Mouse (Mus musculus) limb, embryonic 10.5 days (tissue): ENCODE measurements around the gene Tirap. TPM values are rescaled to one million over a fixed set of nuclear protein-coding genes. Genes with fewer than 3 reads are reported as not detected.
"Not testable (repeated sequence)": the region's sequence is repeated elsewhere in the genome, so short reads cannot be mapped to it uniquely, and the experiment has no call there.

Experiments
- DNase-seq: peaks from one replicate; pipeline ENCODE4 v3.0.0-alpha.2; 2017; ENCODE audit warnings: low spot score
- H3K27ac ChIP-seq: fragments of 300-500 bp; sonication (generic); 2 replicates; pipeline ENCODE4 v1.5.1; 2016; ENCODE audit warnings: mild to moderate bottlenecking
- H3K27me3 ChIP-seq: fragments of 300-500 bp; sonication (generic); 2 replicates; pipeline ENCODE4 v1.6.1; 2016; ENCODE audit warnings: low read depth, mild to moderate bottlenecking; ENCODE audit not compliant: poor library complexity, severe bottlenecking
- H3K36me3 ChIP-seq: fragments of 300-500 bp; sonication (generic); 2 replicates; pipeline ENCODE4 v1.6.1; 2016; ENCODE audit warnings: mild to moderate bottlenecking, moderate library complexity
- H3K4me1 ChIP-seq: fragments of 300-500 bp; sonication (generic); 2 replicates; pipeline ENCODE4 v1.6.1; 2016
- H3K4me3 ChIP-seq: fragments of 300-500 bp; sonication (generic); 2 replicates; pipeline ENCODE4 v1.5.1; 2016; ENCODE audit warnings: mild to moderate bottlenecking, moderate library complexity
- H3K9me3 ChIP-seq: fragments of 300-500 bp; sonication (generic); replicated peaks from 2 replicates; pipeline ENCODE4 v1.6.1; 2016; ENCODE audit warnings: mild to moderate bottlenecking
- WGBS: fragments of 180-500 bp; shearing (Covaris S2); methylation state at CpG from one replicate; pipeline ENCODE4 v1.1.7; 2016; 5-methylcytosine and 5-hydroxymethylcytosine counted together
- polyA plus RNA-seq: library from polyadenylated mRNA; unstranded; fragments of >200 nt; fragmentation: Nextera tagmentation; extraction: Ambion mirVana; gene quantifications from 2 replicates; pipeline ENCODE4 v1.2.1, GENCODE M21; 2016

Tirap gene
- polyA plus RNA-seq, 1 experiment from 2014 or later: 20.0 TPM

DNA sequence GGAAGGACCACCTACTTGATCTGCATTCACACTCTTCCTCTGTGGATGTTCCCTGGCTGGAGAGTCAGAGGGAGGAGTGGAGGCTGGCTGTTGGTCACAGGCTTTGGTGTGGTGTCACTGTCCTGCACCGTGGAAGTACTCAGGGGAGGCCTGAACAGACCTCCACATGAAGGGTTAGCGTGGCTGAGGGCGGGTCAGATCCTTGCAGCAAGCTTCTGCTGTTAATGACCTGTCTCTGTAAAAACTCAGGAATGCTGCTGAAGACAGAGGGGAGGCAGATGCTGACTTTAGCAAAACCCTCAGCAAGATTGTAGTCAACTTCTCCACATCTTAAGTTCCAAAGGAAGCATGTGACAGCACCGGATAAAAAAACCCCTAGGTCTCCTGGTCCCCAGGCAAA, 43.2 kb downstream of the Tirap start:
- DNase-seq: no peak
- Histone ChIP-seq H3K4me3 (no peak overlapping the region), H3K27me3 (no peaks in the 10 kb centered on the region), H3K27ac (no peak overlapping the region), H3K4me1 (no peaks in the 10 kb centered on the region), H3K9me3 (no peaks in the 10 kb centered on the region; the same call in 1 of the 2 replicates), H3K36me3 (peaks cover 8% of the 10 kb centered on the region)
- WGBS: 65% methylated on average over 4 of the region's 4 CpGs

DNA sequence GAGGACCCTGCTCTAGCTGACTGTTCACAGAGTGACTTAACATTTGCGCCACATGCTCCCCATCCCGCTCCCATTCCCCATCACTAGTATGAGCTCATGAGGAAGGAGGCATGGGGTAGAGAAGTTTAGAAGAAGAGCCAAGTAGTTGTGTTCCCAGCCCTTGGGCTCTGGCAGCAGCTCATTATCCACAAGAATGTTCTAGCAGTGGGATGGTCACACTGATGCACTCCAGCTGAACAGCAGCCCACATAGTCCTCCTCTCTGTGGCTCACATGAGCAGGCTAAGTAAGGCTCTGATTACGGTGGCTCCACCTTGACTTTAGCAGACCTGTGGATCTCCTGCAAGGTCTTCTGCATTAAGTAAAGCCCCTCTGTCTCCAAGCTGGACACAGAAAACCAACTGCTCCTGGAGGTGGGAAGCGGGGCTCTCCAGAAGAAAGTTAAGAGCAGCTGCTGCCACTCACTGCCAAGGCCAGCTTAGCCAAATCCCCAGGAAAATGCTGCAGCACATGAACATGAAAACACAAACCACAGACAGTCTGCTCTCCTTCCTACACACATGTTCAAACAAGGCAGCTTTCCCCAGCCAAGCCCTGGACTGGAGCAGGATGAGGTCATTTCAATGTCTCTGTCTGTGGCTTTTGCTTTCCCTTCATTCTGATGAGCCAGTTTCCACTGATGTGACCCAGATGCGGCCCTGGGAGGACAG, 43.9 kb downstream of the Tirap start:
- 89% methylated on average over 5 of the region's 5 CpGs for WGBS
- no peak for DNase-seq
- H3K27ac ChIP-seq: no peak overlapping the region

DNA sequence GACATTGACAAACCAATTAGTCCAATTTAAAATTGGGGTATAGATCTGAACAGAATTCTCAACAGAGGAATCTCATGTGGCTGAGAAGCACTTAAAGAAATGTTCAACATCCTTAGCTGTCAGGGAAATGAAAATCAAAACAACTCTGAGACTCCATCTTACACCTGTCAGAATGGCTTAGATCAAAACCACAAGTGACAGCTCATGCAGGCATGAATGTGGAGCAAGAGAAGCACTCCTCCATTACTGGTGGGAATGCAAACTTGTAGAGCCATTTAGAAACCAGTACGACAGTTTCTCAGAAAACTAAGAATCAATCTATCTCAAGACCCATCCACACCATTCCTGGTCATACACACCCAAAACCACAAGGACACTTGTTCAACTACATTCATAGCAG, 47.2 kb downstream of the Tirap start:
- H3K9me3 ChIP-seq: no peaks in the 10 kb centered on the region
- peaks cover 8% of the 10 kb centered on the region for H3K36me3 ChIP-seq
- H3K4me1 ChIP-seq: 0 out of 2 replicates have a peak, but pooled peaks cover 2% of the 10 kb centered on the region
- no peaks in the 10 kb centered on the region for H3K27me3 ChIP-seq
- H3K27ac ChIP-seq: no peak overlapping the region
- WGBS: 94% methylated on average over 1 of the region's 1 CpGs
- DNase-seq: no peak
- no peak overlapping the region for H3K4me3 ChIP-seq

More for the DNA sequence above, 43.9 kb downstream of the Tirap start:
- Histone ChIP-seq H3K4me1 (no peaks in the 10 kb centered on the region), H3K4me3 (no peak overlapping the region), H3K9me3 (no peaks in the 10 kb centered on the region; the same call in 1 of the 2 replicates), H3K27me3 (no peaks in the 10 kb centered on the region), H3K36me3 (peaks cover 8% of the 10 kb centered on the region)

DNA sequence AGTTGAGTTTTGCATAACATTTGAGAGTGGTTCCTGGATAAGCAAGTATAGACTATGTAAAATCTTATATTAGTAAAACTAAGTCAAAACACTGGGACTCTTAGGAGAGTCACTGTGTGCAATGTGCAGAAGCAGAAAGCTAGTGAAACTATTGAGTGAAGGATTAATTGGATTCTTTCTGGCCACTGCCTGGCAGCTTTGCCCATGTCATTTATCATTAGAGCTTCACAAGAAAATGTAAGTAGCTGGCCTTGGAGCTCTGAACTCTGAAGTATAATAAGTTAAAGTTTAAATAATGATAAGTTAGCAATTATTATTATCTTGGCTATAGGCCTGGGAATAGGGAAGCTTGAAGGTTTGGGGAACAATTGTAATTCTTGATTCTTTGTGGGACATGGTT, 51.3 kb downstream of the Tirap start:
- H3K36me3 ChIP-seq, H3K9me3 ChIP-seq, H3K27me3 ChIP-seq, H3K4me1 ChIP-seq, H3K4me3 ChIP-seq, H3K27ac ChIP-seq, DNase-seq: not testable (repeated sequence)

DNA sequence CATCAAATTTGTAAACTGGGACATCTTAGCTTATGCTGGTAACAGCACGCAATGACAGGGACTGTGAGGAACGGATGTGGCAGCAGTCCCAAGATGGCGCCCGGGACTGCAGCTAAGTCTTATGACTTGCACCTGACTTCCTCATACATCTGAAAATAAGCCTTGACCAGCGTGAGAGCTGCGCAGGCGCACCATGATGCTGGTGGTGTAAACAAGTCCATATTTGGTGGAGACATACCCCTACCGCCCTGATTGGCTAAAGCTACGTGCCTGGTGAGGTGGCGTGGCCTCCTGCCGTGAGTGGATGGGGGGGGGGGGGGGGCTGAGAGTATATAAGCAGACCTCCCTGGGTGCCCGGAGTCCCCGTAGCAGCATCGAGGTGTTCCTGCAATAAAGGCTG, 52.8 kb downstream of the Tirap start:
- not testable (repeated sequence) for DNase-seq, H3K36me3 ChIP-seq, H3K4me3 ChIP-seq, H3K4me1 ChIP-seq, H3K27me3 ChIP-seq, H3K27ac ChIP-seq, H3K9me3 ChIP-seq
- WGBS: 94% methylated on average over 14 of the region's 14 CpGs

DNA sequence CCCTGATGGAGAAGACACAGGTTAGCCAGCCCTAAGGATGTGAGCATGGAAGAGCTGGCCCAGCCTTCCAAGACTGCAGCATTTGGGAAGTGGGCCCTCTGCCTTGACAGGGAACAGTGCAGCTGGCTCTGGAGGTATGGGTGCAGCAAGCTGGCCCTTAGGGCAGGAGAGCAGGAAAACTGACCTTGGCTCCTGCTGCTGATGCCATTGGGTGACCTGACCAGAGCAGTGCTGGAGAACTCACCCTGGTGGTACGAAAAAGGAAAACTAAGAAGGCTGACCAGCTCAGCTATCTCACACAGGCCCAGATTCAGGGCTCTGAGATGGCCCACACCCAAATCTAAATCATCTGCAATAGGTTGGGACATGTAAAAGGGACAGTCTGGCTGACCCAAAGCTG, 54.3 kb downstream of the Tirap start:
- Histone ChIP-seq H3K27ac (no peak overlapping the region), H3K4me3 (no peak overlapping the region), H3K27me3 (no peaks in the 10 kb centered on the region), H3K9me3 (no peaks in the 10 kb centered on the region), H3K4me1 (0 out of 2 replicates have a peak, but pooled peaks cover 5% of the 10 kb centered on the region), H3K36me3 (0 out of 2 replicates have a peak, but pooled peaks cover 6% of the 10 kb centered on the region)
- WGBS: 80% methylated on average over 1 of the region's 1 CpGs
- no peak for DNase-seq

DNA sequence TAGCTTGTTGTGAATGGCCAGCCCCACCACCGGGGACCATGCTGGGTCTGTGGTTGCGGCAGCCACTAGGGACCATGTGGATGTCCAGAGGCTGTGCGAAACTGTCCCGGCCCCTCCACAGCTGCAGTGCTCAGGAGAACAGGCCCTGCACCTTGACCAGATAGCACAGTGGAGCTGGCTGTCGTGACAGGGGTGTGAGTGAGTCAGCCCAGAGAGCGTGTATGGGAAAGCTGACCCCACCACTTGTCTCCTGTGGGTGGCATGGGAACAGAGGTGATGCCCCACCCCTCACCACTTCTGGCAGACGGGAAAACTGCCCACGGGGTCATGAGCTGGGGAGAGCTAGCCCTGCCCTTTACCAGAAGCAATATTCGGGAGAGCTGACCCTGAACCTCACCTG, 55.0 kb downstream of the Tirap start:
- no peak for DNase-seq
- Histone ChIP-seq H3K27ac (no peak overlapping the region), H3K9me3 (no peaks in the 10 kb centered on the region), H3K36me3 (0 out of 2 replicates have a peak, but pooled peaks cover 6% of the 10 kb centered on the region), H3K4me1 (peaks cover 8% of the 10 kb centered on the region), H3K27me3 (no peaks in the 10 kb centered on the region), H3K4me3 (no peak overlapping the region)
- WGBS: 86% methylated on average over 9 of the region's 9 CpGs

DNA sequence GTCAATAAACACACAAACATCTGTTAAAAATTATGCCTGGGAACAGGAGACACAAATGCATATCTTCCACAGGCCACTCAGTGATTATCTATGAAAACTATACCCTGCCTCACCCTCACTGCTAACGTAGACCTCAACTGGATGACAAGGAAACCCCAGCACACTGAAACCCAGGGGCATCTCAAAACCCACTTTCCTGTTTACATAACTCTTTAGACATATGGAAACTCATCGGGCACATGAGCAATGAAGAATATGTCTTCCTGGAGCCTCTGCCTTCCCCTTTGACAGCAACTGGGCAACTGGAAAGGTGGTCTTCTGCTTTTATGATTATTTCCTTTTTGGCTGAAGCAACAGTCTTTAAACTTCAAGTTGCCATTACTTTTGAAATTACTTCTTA, 57.9 kb downstream of the Tirap start:
- no peak for DNase-seq

DNA sequence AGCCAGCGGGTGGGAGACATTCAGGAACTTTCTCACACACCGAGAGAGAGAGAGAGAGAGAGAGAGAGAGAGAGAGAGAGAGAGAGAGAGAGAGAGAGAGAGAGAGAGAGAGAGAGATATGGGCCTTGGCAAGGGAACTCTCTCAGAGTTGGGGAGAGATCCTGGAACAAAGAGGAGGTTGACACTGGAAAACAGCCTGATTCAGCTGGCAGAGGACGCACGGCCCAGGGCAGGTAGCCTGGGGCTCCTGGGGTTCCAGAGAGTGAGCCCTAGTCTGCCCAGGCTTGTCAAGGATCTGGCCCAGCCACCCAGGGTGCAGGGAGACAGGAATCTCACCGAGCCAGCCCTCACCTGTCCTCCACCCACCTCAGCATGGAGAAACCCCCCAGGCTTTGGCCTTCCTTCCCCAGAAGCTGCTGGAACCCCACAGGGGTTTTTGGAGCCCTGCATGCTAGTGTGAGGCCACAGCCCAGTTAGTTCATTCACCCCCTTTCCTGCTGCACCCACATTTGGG, 60.8 kb downstream of the Tirap start:
- Histone ChIP-seq H3K36me3 (peaks cover 10% of the 10 kb centered on the region; the same call in 1 of the 2 replicates), H3K27ac (peak overlapping the region; percentile 36; the same call in 1 of the 2 replicates), H3K9me3 (no peaks in the 10 kb centered on the region), H3K4me1 (peaks cover 13% of the 10 kb centered on the region), H3K4me3 (no peak overlapping the region), H3K27me3 (no peaks in the 10 kb centered on the region)
- WGBS: 73% methylated on average over 5 of the region's 5 CpGs
- DNase-seq: no peak

More for the DNA sequence above, 57.9 kb downstream of the Tirap start:
- no peaks in the 10 kb centered on the region for H3K9me3 ChIP-seq
- H3K27me3 ChIP-seq: no peaks in the 10 kb centered on the region
- no peak overlapping the region for H3K27ac ChIP-seq
- 89% methylated on average over 2 of the region's 2 CpGs for WGBS
- no peak overlapping the region for H3K4me3 ChIP-seq
- H3K4me1 ChIP-seq: peaks cover 16% of the 10 kb centered on the region
- 0 out of 2 replicates have a peak, but pooled peaks cover 6% of the 10 kb centered on the region for H3K36me3 ChIP-seq

DNA sequence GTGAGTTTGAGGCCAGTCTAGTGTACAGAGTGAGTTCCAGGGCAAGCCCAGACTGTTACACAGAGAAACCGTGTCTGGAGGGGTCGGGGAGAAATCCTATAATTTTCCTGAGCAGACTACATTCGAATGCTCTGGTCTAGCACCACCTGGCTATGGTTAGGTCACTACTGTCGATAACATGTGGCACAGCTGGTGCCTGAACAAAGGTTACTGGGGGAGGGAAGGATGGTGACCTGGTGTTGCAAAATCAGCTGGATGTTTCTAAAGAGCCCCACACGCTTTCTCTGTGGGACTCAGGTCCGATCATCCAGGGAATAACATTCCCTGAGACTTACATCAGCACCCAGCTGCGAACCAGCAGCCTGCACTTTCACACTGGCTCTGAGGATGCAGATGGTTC, 62.1 kb downstream of the Tirap start:
- peak overlapping the region; percentile 12; the same call in 1 of the 2 replicates for H3K27ac ChIP-seq
- 71% methylated on average over 7 of the region's 7 CpGs for WGBS
- no peaks in the 10 kb centered on the region for H3K27me3 ChIP-seq
- no peak overlapping the region for H3K4me3 ChIP-seq
- DNase-seq: no peak
- H3K36me3 ChIP-seq: peaks cover 7% of the 10 kb centered on the region; the same call in 1 of the 2 replicates
- peaks cover 13% of the 10 kb centered on the region for H3K4me1 ChIP-seq
- no peaks in the 10 kb centered on the region for H3K9me3 ChIP-seq

DNA sequence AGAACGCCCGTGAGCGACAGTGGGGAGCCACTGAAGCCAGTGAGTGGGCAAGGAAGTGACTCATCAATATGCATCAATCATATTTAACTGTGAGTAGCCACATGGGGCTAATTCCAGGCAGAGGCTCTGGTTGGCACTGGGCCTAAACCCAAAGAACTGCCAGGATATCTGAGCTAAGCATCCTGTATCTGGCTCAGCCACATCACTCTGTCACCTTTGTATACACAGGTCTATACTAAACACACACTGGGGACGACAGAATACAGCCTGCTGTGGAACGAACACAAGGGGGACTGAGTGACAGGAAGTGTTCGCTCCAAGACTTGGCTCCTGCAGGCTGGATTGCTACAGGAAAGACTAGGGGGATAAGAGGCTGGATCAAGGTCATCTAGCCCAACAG, 64.5 kb downstream of the Tirap start:
- 83% methylated on average over 6 of the region's 6 CpGs for WGBS
- Histone ChIP-seq H3K4me1 (peaks cover 12% of the 10 kb centered on the region), H3K27ac (no peak overlapping the region), H3K4me3 (no peak overlapping the region), H3K36me3 (peaks cover 7% of the 10 kb centered on the region; the same call in 1 of the 2 replicates), H3K27me3 (no peaks in the 10 kb centered on the region), H3K9me3 (no peaks in the 10 kb centered on the region)
- no peak for DNase-seq
